Mouse (Mus musculus) MN1 (cell line): ENCODE data around the gene Htr2a.
A peak's percentile ranks its signal among the peaks of the same experiment; 100 is the strongest.

Source experiments
- DNase-seq: peaks from one replicate; pipeline ENCODE4 v3.0.0-alpha.2; 2016; ENCODE audit warnings: low spot score

Htr2a gene

DNA sequence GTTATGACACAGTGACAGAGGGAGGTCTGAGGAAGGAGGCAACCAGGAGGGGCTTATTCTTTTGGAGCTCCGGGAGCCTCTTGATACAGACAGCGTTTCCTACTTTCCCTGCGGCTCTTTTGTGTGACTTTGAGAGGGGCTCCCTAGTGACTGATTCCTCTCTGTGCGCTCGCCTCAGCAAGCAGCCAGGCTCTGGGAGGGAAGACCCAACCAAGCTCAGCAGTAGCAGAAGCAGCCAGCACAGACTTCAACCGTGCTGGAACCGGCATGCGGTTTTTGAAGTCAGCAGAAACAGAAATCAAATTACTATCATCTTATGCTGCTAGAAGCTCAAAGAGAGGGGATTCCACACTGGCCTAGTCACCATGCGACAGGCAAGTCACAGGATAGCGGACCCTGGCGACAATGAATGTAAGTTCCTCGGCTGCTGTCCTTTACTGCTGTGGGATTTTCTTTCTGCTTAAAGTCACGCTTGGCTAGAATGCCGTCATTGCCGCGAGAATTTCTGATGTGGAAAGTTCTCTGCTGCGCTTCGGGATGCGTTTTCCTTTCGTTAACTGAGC, at the start of gene Htr2a:
TSS of gene Htr2a (plus strand) at position 22 of the 563 bp plus-strand sequence.
- DNase-seq, result no peak

DNA sequence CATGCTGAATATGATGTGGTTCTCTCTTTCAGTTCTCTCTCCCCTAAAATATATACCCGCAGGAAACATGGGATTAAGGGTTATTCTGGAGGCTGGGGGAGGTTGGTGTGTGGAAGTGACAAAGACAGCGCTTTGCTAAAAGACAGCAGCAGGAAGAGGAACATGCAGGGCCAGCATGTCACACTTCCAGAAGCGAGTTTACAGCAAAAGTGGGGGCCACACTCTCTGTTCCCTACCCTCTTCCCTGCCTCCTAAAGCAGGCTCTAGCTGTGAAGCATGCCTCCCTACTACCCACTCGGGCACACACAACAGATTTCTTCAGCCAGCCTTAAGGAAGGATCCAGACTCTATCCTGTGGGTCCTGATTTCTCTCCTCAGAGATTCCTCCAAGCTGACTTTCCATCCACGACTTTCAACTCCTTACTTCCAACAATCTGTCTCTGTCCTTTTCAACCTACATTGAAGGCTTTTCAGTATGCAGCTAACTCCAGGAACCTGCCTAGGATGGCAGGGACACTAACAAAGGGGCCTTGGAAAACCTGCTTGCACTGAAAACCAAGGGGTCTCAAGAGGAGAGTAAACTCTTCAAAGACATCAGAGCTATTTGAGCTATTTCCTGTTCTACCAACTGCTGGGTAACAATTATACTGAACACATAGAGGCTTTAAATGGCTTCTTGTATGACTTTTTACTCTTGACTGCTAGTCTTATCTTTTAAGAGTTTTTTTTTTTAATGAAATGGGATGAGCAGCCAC, 39.1 kb upstream of the Htr2a start:
- DNase-seq, result no peak

DNA sequence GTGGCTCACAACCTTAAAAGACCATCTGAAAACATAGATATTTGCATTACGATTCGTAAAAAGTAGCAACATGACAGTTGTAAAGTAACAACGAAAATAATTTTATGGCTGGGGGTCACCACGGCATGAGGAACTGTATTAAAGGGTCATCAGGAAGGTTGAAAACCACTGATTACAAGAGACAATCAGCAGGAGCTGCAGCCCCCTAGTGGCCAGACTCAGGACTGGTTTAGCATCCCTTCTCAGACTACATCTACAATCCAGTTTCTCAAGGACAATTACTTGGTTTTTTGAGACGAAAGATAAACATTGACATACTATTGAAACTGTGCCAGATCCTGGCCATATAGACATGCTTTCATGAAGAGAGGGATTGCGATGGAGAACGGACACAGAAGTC, 38.1 kb upstream of the Htr2a start:
- peak; percentile 10 for DNase-seq

DNA sequence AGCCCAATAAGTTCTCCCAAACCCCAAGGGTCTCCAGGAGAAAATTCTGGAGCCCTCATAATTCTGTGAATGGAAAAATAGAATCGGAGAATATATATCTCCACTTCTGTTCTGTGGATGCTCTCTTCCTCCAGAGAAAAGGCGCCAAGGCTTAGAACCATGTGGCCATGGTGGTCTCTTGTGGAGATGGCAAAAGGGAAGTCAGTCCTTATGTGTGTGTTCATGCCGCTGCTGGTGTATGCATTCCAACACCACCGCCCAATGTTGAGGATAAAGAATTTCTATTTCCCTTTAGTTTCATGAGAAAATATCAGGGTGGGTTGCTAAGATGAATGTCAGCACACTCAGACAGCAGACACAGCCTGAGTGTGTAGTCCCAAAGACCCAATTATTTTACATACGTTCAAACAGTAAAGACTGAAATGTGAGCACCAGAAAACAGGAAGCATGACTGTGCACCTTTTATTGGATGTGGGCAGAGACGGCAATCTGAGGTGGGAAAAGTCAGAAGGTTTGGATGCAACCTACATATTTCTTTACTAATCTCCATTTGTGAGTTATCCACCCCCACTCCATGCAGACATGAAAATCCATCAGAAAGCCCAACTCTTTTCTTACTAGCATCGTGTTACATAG, 37.4 kb upstream of the Htr2a start:
- DNase-seq, result no peak

DNA sequence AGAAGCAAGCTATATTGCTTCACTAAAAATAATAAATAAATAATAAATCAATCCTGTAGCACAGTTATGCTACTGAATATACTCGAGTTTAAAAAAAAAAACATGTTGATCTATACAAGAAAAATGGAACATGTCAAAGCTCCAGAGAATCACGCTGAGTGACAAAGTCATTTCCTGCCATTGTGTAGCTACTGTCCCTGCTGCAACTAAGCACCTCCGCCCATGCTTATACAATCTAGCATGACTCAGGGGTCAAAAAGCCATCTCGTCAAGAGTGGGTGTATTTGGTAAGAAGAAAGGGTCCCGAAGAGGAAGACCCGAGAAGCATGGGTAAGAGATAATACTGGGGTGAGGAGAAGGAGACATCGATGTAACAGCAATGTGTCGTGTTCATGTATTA, 29.3 kb upstream of the Htr2a start:
- no peak for DNase-seq

DNA sequence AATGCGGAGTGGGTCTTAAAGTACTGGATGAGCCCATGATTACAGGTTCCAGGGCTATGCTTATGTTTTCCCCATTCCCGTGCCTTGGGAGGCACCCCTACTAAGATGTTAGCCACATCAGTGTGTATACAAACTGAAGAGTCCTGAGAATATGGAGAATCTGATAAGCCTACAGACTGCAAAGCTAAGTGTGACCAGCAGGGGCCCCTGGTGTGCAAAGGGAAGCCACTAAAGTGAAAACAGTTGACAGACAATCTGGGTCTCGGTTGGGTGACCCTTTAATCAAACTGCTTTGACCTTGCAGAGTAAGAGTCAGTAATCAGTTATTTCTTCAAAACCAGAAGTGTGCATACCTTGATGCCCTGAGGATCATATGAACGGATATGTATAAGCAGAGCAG, 21.8 kb upstream of the Htr2a start:
- no peak for DNase-seq

DNA sequence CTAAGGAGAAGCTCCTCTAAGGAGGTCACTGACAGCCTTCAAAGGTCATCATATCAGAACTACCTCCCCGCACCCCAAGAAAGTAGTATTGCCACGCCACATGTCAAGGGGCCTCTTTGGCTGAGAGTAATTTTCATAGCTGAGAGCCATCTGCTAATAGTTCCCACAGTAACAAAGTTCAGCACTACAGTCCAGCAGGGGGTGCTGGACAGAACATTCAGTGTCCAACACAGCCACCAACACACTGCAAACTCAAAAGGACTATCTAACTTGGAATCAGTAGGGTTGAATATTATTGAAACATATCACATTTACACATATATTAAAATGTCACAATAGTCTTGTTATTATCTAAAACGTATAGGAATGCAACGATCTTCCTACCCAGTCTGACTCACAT, 2.6 kb upstream of the Htr2a start:
- no peak for DNase-seq

DNA sequence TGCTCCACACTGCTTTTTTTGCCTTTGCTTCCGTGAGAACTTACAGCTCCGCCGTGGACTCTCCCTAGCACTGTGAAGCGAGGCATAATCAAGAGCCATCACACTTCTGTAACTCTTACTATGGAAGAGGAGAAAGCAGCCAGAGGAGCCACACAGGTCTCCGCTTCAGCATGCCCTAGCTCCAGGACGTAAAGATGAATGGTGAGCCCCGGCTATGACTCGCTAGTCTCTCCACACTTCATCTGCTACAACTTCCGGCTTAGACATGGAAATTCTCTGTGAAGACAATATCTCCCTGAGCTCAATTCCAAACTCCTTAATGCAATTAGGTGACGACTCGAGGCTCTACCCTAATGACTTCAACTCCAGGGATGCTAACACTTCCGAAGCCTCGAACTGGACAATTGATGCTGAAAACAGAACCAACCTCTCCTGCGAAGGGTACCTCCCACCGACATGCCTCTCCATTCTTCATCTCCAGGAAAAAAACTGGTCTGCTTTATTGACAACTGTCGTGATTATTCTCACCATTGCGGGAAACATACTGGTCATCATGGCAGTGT, 1.1 kb downstream of the Htr2a start:
- no peak for DNase-seq

DNA sequence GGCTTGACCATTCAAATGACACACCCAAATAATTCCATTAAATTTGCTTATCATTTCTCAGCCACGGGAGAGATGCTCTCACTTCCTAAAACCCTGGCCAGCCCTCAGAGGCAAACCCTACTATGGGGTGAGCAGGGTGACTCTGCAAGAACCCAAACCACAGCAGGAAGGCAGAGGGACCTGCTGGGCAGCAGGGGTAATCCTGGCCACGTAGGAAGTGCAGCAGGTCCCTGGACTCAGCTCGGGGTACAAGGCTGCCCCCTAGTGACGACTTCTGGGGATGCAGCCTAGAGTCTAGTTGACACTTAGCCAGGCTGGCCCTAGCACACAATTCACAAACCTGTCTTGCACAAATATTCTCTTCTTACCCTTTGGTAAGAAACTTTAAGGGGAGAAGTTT, 2.7 kb downstream of the Htr2a start:
- peak; percentile 19 for DNase-seq

DNA sequence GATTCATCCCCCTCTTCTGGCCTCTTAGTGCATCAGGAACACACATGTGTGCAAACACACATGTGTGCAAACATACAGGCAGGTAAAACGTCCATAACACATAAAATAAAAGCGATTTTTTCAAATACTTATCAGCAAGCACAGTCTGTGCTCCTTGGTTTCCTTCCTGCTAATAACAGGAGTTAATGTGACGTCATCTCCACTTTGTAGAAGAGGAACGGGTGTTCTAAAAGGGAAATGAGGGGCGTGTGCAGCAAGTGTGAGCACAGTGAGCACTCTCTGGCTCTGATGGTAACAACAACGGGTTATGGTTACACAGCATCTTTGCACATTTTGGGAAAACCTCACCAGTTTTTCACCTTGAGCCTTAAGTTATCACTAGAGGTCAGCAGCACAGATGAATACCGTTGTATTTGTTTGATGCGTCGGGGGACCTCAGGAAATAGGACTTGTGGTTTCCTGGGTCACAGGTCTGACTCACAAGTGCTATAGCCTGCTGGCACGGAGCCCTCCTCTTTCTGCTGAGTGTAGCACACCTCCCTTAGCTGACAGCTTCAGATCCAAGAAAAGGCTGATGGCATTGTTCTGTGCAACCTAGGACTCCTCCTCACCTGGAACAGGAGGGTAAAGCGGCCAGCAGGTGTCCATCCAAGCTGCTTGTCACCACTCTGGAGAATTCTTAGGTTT, 5.6 kb downstream of the Htr2a start:
- no peak for DNase-seq

DNA sequence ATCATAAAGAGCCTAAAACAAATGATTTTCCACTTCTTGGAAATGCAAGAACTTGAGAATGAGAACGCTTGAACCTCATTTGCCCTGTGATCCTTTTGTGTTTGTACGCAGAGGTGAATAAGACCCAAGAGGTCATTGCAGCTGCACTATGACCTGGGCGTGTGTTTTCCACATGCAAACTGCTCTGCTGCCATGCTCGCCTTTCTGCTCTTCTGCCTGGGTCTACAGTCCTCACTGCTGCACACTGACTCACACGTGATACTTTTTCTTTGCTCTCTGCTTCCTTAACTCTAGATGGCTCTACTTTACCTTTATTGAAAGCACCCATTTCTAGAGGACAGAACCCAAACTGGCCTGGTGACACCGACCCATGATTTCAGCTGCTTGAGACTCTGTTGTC, 9.4 kb downstream of the Htr2a start:
- no peak for DNase-seq

DNA sequence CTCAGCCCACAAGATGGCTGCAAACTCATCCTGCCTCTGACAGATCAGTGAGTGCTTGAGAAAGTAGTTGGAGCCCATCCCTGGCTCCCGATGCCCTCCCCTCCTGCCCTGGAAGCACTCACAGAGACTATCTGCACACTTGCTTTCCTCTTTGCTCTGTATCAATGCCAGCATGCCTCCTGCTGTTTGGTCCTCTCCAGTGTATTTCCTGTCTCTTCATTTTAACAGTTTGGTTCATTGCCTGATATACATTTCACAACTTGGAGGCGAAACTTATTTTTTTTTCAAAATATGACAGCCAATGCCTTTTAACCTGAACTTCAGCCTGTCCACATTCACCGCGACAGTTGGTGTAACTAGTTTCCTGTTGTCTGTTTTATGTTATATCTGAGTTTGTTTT, 11.0 kb downstream of the Htr2a start:
- no peak for DNase-seq

DNA sequence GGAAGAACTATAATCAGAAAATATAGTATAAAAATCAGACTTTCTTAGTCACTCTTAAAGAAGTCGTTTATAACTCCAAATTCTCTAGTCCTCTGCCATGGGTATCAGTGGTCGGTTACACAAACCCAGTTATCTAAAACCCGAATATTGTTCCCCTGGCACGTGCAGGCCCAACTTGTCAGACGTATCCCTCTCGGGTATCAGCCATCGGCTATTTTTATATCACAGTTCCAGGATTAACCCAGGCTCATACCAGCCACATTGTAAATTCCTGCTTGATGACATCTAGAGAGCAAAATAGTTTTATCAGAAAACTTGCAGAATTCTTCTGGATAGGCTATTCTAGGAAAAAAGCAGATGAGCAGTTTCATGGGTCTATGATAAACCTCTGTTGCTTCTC, 16.6 kb downstream of the Htr2a start:
- no peak for DNase-seq

DNA sequence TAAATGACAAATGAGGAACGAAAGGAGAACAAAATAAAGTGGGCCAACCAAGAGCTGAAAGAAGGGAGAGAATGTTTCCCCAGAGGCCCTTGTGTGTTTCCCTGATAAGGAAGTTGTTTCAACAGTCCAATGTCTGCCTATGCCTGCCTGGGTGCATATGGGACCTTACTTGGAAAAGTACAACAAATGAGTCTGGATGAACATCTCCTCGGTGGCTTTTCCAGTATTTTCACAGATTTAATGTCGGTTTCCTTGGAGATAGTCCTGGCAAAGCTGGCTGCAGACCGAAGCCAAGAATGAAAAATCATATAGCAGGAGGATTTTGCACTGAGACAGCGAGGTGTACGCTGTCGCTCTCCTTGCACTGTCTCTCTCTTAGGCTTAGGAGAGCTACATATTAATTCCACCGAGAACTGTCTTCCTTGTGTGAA, 18.8 kb downstream of the Htr2a start:
- no peak for DNase-seq

DNA sequence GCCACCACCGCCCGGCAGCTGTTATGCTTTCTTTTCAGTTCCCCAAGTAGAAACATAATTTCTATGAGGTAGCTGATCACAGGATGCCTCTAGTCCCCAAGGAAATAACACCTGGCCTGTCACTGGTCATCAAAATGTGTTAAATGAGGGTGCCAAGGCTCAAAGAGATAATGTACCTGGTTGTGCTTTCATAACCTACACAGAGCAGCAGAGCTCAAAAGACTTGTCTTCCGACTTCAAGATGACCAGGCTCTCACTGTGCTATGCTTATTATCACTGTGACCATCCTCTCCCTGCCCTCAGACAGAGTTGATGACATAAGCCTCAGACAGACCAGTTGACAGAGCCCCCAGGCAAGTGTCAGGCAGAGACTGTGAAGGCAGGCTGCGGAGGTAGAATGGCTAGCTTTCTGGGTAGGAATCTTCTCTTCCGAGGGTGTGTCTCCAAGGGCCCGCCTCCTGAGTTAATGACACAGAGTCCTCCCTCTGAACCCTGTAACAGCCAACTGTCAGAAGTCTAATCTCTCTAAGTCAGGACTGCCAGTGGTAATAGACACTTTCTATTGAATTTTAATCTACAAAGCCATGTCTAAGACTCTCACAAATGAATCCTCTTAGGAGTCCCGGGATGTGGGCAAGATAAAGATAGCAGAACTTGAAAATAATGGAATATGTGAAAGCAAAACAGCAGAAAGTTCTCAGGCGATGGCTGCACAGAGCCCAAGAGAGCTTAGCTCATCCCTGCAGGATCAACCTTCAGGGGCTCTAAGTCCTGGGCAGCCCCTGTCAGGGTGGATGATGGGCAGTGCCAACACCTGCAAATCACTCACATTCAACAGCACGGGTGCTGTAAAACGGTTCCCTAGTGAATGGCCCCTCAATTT, 31.7 kb downstream of the Htr2a start:
- DNase-seq, result no peak

DNA sequence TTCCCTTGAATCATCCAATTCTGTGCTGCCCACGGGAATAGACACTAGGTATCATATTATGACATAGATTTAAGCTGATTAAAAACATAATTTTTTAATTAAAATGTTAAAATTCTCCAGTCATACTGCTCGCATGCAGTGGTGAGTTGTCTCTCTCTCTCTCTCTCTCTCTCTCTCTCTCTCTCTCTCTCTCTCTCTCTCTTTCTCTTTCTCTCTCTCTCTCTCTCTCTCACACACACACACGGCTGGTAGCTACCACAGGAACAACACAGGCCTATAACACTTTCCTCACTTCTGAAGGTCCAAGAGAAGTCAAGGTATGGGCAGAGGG, 32.3 kb downstream of the Htr2a start:
- DNase-seq, result no peak

DNA sequence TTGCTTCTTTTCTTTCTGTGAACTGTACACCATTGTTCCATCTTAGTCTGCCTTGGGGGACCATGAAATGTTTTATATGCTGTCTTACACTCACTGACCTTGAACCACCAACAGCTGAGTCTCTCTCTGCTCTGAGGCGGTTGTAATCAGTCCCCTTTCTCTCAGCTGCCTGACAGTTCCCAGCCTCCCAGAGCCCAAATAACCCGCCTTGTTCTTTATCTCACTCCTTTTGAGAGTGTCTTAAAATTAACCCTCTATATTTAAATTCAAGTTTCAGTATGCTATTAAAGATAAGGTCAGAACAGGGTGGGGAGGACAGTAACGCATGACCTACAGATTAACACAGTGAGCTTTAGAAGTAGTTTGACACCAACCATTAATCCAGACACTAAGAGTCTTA, 32.9 kb downstream of the Htr2a start:
- DNase-seq, result no peak

DNA sequence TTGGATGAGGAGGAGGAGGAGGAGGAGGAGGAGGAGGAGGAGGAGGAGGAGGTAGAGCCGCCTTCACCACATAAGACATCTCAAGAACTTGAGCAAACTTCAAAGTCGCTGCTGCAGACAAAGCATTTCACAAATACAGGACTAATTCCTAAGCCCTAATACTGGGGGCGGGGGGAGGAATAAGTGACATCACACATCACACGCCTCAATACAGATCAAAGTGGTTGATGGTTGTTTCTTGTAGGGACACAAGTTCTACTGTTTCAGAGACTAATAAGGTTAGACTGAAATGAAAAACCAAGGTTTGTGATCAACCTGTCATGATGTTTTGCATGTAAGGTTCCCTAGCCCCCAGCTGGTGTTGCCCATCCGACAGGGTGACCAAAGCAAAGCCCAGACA, 39.2 kb downstream of the Htr2a start:
- DNase-seq, result no peak

DNA sequence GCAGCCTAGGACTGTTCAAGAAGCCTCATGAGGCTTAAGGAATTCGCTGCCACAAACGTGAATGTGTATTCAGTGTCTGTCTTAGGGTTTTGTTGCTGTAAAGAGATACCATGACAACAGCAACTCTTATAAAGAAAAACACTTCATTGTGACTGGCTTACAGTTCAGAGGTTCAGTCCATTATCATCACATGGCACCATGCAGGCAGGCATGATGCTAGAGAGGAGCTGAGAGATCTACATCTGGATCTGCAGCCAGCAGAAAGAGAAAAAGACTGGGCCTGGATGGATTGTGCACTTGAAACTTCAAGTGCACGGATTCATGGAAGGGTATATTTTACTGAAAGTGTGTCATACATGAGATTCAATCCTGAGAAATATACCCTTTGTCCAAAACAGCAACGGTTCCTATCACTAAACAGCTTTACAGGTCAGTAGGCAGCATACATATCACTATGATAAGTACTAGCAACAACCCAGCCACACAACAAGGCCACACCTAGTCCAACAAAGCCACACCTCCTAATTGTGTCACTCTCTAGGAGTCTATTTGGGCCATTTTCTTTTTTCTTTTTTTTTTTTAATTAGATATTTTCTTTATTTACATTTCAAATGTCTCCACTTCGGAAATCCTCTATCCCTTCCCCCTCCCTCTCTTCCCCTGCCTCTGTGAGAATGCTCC, 43.8 kb downstream of the Htr2a start:
- DNase-seq, result no peak

DNA sequence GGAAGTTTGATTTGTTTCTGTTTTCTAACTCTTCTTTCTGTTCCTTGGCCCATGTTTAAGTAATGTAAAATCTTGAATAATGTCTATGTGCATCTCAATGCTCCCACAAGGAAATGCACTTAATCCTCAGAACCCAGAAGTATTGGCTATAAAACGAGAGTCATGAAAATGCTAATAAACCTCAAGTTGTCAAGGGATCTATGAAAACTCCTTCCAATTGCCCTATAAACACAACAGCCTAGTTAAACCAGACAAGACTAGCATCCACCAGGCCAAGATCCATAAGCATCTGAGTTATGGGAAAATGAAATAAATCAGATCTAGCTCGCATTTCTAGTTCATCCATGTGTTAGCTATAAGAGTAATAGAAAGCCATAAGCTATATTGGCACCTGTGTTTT, 51.3 kb downstream of the Htr2a start:
- no peak for DNase-seq

DNA sequence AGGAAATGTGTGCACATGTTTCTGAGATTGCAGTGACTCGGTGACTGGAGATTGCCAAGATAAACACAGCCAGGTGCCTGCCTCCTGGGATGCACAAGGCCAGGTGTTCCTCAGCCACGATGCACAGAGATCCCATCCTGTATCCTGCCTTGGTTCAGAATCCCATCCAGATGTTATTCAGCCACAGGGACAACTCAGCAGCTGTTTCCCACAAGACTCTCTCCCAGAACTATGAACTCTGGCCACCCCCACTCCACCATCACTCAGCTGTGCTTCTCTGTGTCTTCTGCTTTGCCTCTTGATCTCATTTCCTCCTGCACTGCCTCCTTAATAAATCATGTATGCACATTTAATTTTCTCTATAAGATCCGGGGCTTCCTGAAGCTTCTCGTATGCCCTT, 56.1 kb downstream of the Htr2a start:
- DNase-seq, result no peak
